Mouse (Mus musculus) lung, adult 2 months (tissue): ENCODE data around the gene Arhgap35. TPM values are rescaled to one million over a fixed set of nuclear protein-coding genes. Genes with fewer than 3 reads are reported as not detected.

Source experiments
- DNase-seq: peaks from one replicate; pipeline ENCODE4 v3.0.0; 2022
- H3K4me1 ChIP-seq: fragments of 200-500 bp; 2 replicates; pipeline ENCODE4 v1.6.1; 2011; ENCODE audit warnings: low read length; ENCODE audit not compliant: control insufficient read depth, insufficient read depth
- H3K4me3 ChIP-seq: fragments of 200-500 bp; replicated peaks from 2 replicates; pipeline ENCODE3; 2011; ENCODE audit warnings: low read depth, mild to moderate bottlenecking, control low read depth, low read length; ENCODE audit errors: extremely low read depth
- CTCF ChIP-seq: fragments of 200-500 bp; IDR thresholded peaks from 2 replicates; pipeline ENCODE4 v1.5.1; 2011; ENCODE audit warnings: mild to moderate bottlenecking, low read length, control low read depth; ENCODE audit not compliant: insufficient read depth
- POLR2A ChIP-seq: fragments of 200-500 bp; IDR thresholded peaks from 2 replicates; pipeline ENCODE4 v1.6.1; 2011; ENCODE audit warnings: low read depth, mild to moderate bottlenecking, control low read depth, low read length, borderline replicate concordance; ENCODE audit errors: extremely low read depth
- WGBS: fragments of 180-500 bp; shearing (Covaris S2); methylation state at CpG from one replicate; pipeline ENCODE4 v1.1.7; 2018; 5-methylcytosine and 5-hydroxymethylcytosine counted together
- polyA plus RNA-seq: library from polyadenylated mRNA; depleted of rRNA; stranded (reverse); fragments of >200 nt; gene quantifications from 2 replicates; pipeline ENCODE4 v1.2.3, GENCODE M21; 2012

Gene Arhgap35
- polyA plus RNA-seq, 1 experiment = 27.2 TPM

GRCm38 (mm10) chr7:16581276-16582100, 33.3 kb downstream of the Arhgap35 start:
- DNase-seq = peak; percentile 23
- 49% methylated on average over 13 of the region's 13 CpGs for WGBS
- no peak for TF ChIP-seq CTCF
- no peak for TF ChIP-seq POLR2A
- Histone ChIP-seq H3K4me1 (peaks cover 30% of the 10 kb centered on the region), H3K4me3 (no peak overlapping the region)

GRCm38 (mm10) chr7:16576719-16577118, 38.1 kb downstream of the Arhgap35 start:
- DNase-seq = no peak
- TF ChIP-seq CTCF (no peak), POLR2A (no peak)
- 58% methylated on average over 1 of the region's 1 CpGs for WGBS
- H3K4me1 ChIP-seq = peaks cover 10% of the 10 kb centered on the region
- H3K4me3 ChIP-seq = no peak overlapping the region

GRCm38 (mm10) chr7:16571191-16571590, 43.6 kb downstream of the Arhgap35 start:
- DNase-seq = no peak
- no peaks in the 10 kb centered on the region; the same call in none of the 2 replicates for H3K4me1 ChIP-seq
- 78% methylated on average over 1 of the region's 1 CpGs for whole genome bisulfite sequencing
- no peak for TF ChIP-seq CTCF
- no peak for TF ChIP-seq POLR2A
- no peak overlapping the region for H3K4me3 ChIP-seq

- TF ChIP-seq POLR2A (no peak), CTCF (no peak)
- no peak for DNase-seq
- H3K4me3 ChIP-seq = no peak overlapping the region
- no peaks in the 10 kb centered on the region; the same call in 1 of the 2 replicates for H3K4me1 ChIP-seq
- 84% methylated on average over 1 of the region's 1 CpGs for WGBS
Observed at GRCm38 (mm10) chr7:16570737-16571136, 44.1 kb downstream of the Arhgap35 start.

- WGBS = 81% methylated on average over 8 of the region's 8 CpGs
- H3K4me3 ChIP-seq = no peak overlapping the region
- no peak for TF ChIP-seq CTCF
- TF ChIP-seq POLR2A = no peak
- H3K4me1 ChIP-seq = no peaks in the 10 kb centered on the region; the same call in 1 of the 2 replicates
- no peak for DNase-seq
Observed at GRCm38 (mm10) chr7:16564491-16564890, 50.3 kb downstream of the Arhgap35 start.

GRCm38 (mm10) chr7:16557783-16558538, 56.8 kb downstream of the Arhgap35 start:
- TF ChIP-seq CTCF = no peak
- TF ChIP-seq POLR2A = no peak
- no peak overlapping the region for H3K4me3 ChIP-seq
- H3K4me1 ChIP-seq = peaks cover 2% of the 10 kb centered on the region; the same call in 1 of the 2 replicates
- WGBS = 81% methylated on average over 9 of the region's 9 CpGs
- no peak for DNase-seq

GRCm38 (mm10) chr7:16557251-16557650, 57.5 kb downstream of the Arhgap35 start:
- no peak overlapping the region for H3K4me3 ChIP-seq
- TF ChIP-seq CTCF (no peak), POLR2A (no peak)
- DNase-seq = no peak
- peaks cover 2% of the 10 kb centered on the region; the same call in 1 of the 2 replicates for H3K4me1 ChIP-seq
- 73% methylated on average over 4 of the region's 4 CpGs for WGBS

GRCm38 (mm10) chr7:16554215-16554614, 60.6 kb downstream of the Arhgap35 start:
- TF ChIP-seq CTCF (no peak), POLR2A (no peak)
- DNase-seq = no peak
- Histone ChIP-seq H3K4me3 (no peak overlapping the region), H3K4me1 (peaks cover 4% of the 10 kb centered on the region; the same call in 1 of the 2 replicates)
- WGBS = 62% methylated on average over 3 of the region's 3 CpGs

- no peak for DNase-seq
- 93% methylated on average over 1 of the region's 1 CpGs for WGBS
- Histone ChIP-seq H3K4me1 (peaks cover 4% of the 10 kb centered on the region; the same call in 1 of the 2 replicates), H3K4me3 (no peak overlapping the region)
- TF ChIP-seq POLR2A (no peak), CTCF (no peak)
Observed at GRCm38 (mm10) chr7:16551581-16551980, 63.2 kb downstream of the Arhgap35 start.
